8 mouse cellular contexts compared by ENCODE assay signal in genomic region chr6:124260198-124260931, GRCm38 (mm10). TPM values are rescaled to one million over a fixed set of nuclear protein-coding genes. Genes with fewer than 3 reads are reported as not detected.
A peak's percentile ranks its signal among the peaks of the same experiment; 100 is the strongest.
DNase-seq lines count a peak whose midpoint lies in the region; ATAC-seq and TF ChIP-seq lines count a peak whose summit lies in the region.

No protein-coding gene starts in this region.

- ATAC-seq in forebrain, embryonic 14.5 days = peak; percentile 87
- ATAC-seq in hindbrain, embryonic 12.5 days (ENCODE audit: low FRiP score) = peak; percentile 84
- ATAC-seq in lung, postnatal 0 days = peak; percentile 30; the same call in 1 of the 2 replicates

- no peaks in the 10 kb centered on the region for H3K27me3 ChIP-seq in forebrain, embryonic 14.5 days (replicated peaks; ENCODE audit: control insufficient read depth, insufficient read depth, low read length)
- no peaks in the 10 kb centered on the region for H3K27me3 ChIP-seq in hindbrain, embryonic 12.5 days
- no peaks in the 10 kb centered on the region for H3K27me3 ChIP-seq in lung, postnatal 0 days (replicated peaks; ENCODE audit: insufficient read depth, low read length)

- peak; percentile 97 for TF ChIP-seq CTCF in brain, embryonic 14.5 days (IDR thresholded peaks at IDR 0.05; ENCODE audit: borderline replicate concordance, extremely low read depth, insufficient read depth, insufficient read length)
- TF ChIP-seq CTCF in lung, postnatal 0 days (IDR thresholded peaks at IDR 0.05) = peak; percentile 79

- no peaks in the 10 kb centered on the region for H3K9me3 ChIP-seq in forebrain, embryonic 14.5 days (replicated peaks; ENCODE audit: control insufficient read depth, low read length)
- no peaks in the 10 kb centered on the region for H3K9me3 ChIP-seq in hindbrain, embryonic 12.5 days (replicated peaks)
- no peaks in the 10 kb centered on the region for H3K9me3 ChIP-seq in lung, postnatal 0 days (ENCODE audit: low read length)

- no peak for TF ChIP-seq POLR2A in brain, embryonic 14.5 days (IDR thresholded peaks at IDR 0.05; ENCODE audit: borderline replicate concordance, extremely low read depth, insufficient read depth, insufficient read length, poor library complexity, severe bottlenecking)

- H3K9ac ChIP-seq in forebrain, embryonic 14.5 days (ENCODE audit: low read length) = no peak overlapping the region
- H3K9ac ChIP-seq in hindbrain, embryonic 12.5 days = no peak overlapping the region
- no peak overlapping the region for H3K9ac ChIP-seq in lung, postnatal 0 days (replicated peaks; ENCODE audit: low read depth)

- peak; percentile 41 for DNase-seq in MN1 (ENCODE audit: low spot score)
- peak; percentile 90 for DNase-seq in brain, embryonic 14.5 days (ENCODE audit: low read depth)
- peak; percentile 90 for DNase-seq in forebrain, embryonic 14.5 days (ENCODE audit: low spot score)
- peak; percentile 86 for DNase-seq in layer of hippocampus, postnatal 10 days (ENCODE audit: low spot score in 2 of 2)
- peak; percentile 67 for DNase-seq in lung, postnatal 0 days (ENCODE audit: low spot score)
- DNase-seq in retina, embryonic 14.5 days (ENCODE audit: low spot score) = peak; percentile 90
- peak; percentile 84 for DNase-seq in thymus, postnatal 4 days

- H3K4me3 ChIP-seq in forebrain, embryonic 14.5 days (ENCODE audit: low read depth, low read length) = no peak overlapping the region
- H3K4me3 ChIP-seq in hindbrain, embryonic 12.5 days = no peak overlapping the region
- no peak overlapping the region for H3K4me3 ChIP-seq in lung, postnatal 0 days (ENCODE audit: low read depth, low read length)

- H3K36me3 ChIP-seq in forebrain, embryonic 14.5 days (ENCODE audit: control insufficient read depth, insufficient read depth, low read length) = no peaks in the 10 kb centered on the region
- no peaks in the 10 kb centered on the region for H3K36me3 ChIP-seq in hindbrain, embryonic 12.5 days
- no peaks in the 10 kb centered on the region for H3K36me3 ChIP-seq in lung, postnatal 0 days (ENCODE audit: insufficient read depth, low read length)

- WGBS in forebrain, embryonic 14.5 days = 28% methylated on average over 10 of the region's 14 CpGs
- WGBS in hindbrain, embryonic 12.5 days = 38% methylated on average over 8 of the region's 14 CpGs
- 17% methylated on average over 11 of the region's 14 CpGs for WGBS in lung, postnatal 0 days

- no peaks in the 10 kb centered on the region for H3K4me1 ChIP-seq in forebrain, embryonic 14.5 days (ENCODE audit: control insufficient read depth, insufficient read depth, low read length)
- H3K4me1 ChIP-seq in hindbrain, embryonic 12.5 days = no peaks in the 10 kb centered on the region
- H3K4me1 ChIP-seq in lung, postnatal 0 days (ENCODE audit: insufficient read depth, low read depth, low read length) = no peaks in the 10 kb centered on the region

- H3K27ac ChIP-seq in forebrain, embryonic 14.5 days (ENCODE audit: low read depth, low read length) = no peak overlapping the region
- no peak overlapping the region for H3K27ac ChIP-seq in hindbrain, embryonic 12.5 days
- H3K27ac ChIP-seq in lung, postnatal 0 days (ENCODE audit: low read length) = no peak overlapping the region

- H3K4me2 ChIP-seq in forebrain, embryonic 14.5 days (ENCODE audit: low read length) = no peak overlapping the region
- H3K4me2 ChIP-seq in hindbrain, embryonic 12.5 days (replicated peaks) = no peak overlapping the region
- no peak overlapping the region for H3K4me2 ChIP-seq in lung, postnatal 0 days (replicated peaks; ENCODE audit: low read depth, low read length)

- no peak for TF ChIP-seq EP300 in lung, postnatal 0 days (IDR thresholded peaks at IDR 0.05)

RNA-seq across cellular contexts. Expression of gene Vmn2r27, which starts 28.7 kb away (rescaled TPM):
- not detected in 2 replicates for polyA plus RNA-seq in brain, embryonic 14.5 days (2012; rRNA removed)
- polyA plus RNA-seq in forebrain, embryonic 14.5 days (2014; fragmentation: Nextera tagmentation; extraction: Ambion mirVana) = not detected in 2 replicates
- polyA plus RNA-seq in hindbrain, embryonic 12.5 days (2016; fragmentation: Nextera tagmentation; extraction: Ambion mirVana) = not detected in 2 replicates
- not detected for total RNA-seq in layer of hippocampus, postnatal 10 days (2021)
- not detected in 2 replicates for polyA plus RNA-seq in lung, postnatal 0 days (2015; fragmentation: Nextera tagmentation; extraction: Ambion mirVana)

RNA-seq across cellular contexts. Expression of gene Cd163, which starts 44.1 kb away (rescaled TPM):
- 0.09 and 0.19 TPM in 2 replicates for polyA plus RNA-seq in brain, embryonic 14.5 days (2012; rRNA removed)
- 0.08 and 0.37 TPM in 2 replicates for polyA plus RNA-seq in forebrain, embryonic 14.5 days (2014; fragmentation: Nextera tagmentation; extraction: Ambion mirVana)
- 0.04 and 0.07 TPM in 2 replicates for polyA plus RNA-seq in hindbrain, embryonic 12.5 days (2016; fragmentation: Nextera tagmentation; extraction: Ambion mirVana)
- 1 to 10 TPM; 3.7 to 4.0 TPM for total RNA-seq in layer of hippocampus, postnatal 10 days (2021)
- 0.77 and 0.78 TPM in 2 replicates for polyA plus RNA-seq in lung, postnatal 0 days (2015; fragmentation: Nextera tagmentation; extraction: Ambion mirVana)

Comparison
In these comparisons a context has a peak if more than half of its experiments do, and no peak if none do; other contexts are left out.
1. ATAC-seq: peak in every context shown above with its lines; median percentile 87 in forebrain, embryonic 14.5 days; 84 in hindbrain, embryonic 12.5 days; 30 in lung, postnatal 0 days.